Mouse (Mus musculus): Measurements from ENCODE around the gene Ushbp1.
A peak's percentile ranks its signal among the peaks of the same experiment; 100 is the strongest.
"Not testable (repeated sequence)": the region's sequence is repeated elsewhere in the genome, so short reads cannot be mapped to it uniquely, and the experiment has no call there.

Gene Ushbp1

DNA sequence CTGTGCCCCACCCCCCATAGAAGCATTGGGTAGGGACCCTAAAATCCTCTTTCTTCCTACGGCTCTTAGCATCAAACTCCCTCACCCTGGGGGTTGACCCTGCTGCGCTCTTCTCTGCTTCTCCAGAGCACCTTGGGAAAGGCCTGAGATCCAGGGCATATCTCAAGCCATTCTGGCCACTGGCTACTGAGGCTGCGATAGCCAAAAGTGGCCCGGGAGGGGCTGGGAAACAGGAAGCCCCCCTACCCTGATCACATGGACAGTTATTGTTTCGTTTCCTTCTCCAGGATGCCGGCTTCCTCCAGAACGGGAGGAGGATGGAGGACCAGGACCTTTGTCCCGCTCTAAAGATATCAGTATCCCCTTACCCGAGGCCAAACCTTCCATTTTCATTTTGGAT lies at the start of gene Ushbp1:
Gene Ushbp1, minus strand, starts transcription at position 174 of the 400 bp plus-strand sequence.
- DNase-seq (ENCODE audit: low spot score) = no peak

- no peak for DNase-seq (ENCODE audit: low spot score)
These were observed 49.5 kb upstream of the Ushbp1 start for GRCm38 (mm10) chr8:71445096-71445495.

DNA sequence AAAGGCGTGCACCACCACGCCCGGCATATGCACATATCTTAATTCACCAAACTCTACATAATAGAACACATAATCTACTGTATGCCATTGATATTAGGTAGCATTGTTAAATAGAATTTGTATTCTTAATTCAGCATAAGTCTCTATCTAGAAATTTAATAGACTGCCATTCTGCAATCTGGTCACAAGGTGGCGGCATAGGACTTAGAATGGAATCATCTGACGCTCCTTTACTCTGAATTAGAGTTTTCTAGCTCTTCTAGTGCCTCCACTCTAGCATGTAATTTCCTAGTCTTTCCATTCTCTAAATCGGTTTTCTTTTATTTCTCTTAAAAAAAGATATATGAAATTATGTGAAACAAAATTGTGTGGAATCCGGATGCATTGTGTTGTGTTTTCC lies 45.8 kb upstream of the Ushbp1 start:
- peak; percentile 56 for DNase-seq (ENCODE audit: low spot score)

DNA sequence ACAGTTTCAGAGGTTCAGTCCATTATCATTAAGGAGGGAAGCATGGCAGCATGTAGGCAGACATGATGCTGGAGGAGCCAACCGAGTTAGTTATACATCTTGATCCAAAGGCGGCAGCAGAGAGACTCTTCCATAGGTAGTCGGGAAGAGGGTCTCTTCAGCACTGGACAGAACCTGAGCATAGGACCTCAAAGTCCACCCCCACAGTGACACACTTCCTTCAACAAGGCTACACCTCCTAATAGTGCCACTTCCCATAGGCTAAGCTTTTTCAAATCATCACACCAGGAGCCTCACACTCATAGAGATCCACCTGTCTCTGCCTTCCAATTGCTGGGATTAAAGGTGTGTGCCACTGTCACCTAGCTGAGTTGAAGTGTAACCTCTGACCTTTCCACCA lies 41.4 kb upstream of the Ushbp1 start:
- DNase-seq (ENCODE audit: low spot score) = no peak

DNA sequence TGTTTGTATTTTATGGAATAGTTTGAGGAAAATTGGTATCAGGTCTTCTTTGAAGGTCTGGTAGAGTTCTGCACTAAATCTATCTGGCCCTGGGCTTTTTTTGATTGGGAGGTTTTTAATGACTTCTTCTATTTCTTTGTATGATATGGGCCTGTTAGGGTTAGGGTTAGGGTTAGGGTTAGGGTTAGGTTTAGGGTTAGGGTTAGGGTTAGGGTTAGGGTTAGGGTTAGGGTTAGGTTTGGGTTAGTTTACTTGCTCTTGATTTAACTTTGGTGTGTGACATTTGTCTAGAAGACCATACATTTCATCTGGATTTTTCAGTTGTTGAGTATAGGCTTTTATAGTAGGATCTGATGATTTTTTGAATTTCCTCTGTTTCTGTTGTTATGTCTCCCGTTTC lies 37.3 kb upstream of the Ushbp1 start:
- not testable (repeated sequence) for DNase-seq (ENCODE audit: low spot score)

- no peak for DNase-seq (ENCODE audit: low spot score)
These were observed 26.5 kb upstream of the Ushbp1 start for GRCm38 (mm10) chr8:71422121-71422520.

DNA sequence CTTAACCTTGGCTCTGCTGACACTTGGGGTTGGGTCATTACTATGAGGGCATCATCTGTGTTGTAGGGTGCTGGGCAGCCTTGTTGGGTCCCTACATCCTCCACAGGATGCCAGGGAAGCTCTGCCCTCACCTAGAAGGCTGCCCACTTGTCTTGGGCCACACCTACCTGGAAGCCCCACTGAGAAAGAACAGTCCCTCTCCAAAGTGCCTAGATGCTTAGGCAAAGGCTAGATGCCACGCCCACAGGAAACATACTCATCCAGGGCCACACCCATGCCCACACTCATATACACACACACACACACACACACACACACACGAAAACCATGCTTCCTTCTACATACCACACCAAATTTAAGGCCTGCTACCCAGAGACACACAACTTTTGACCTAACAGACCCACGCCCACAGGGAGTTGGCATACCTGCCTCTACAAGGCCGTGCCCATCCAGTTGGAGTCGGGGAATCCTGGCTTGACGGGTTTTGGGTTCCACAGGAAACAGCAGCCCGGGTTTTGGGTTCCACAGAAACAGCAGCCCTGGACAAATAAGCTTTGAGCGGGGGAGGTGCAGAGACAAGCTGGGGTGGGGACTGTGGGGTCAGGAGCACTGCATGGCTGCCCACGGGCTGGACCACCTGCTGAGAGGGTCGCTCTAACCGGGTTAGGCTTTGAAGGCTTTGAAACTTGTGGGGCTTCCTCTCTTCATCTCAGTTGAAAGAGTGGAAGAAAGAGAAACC lies 16.1 kb upstream of the Ushbp1 start:
- no peak for DNase-seq (ENCODE audit: low spot score)

DNA sequence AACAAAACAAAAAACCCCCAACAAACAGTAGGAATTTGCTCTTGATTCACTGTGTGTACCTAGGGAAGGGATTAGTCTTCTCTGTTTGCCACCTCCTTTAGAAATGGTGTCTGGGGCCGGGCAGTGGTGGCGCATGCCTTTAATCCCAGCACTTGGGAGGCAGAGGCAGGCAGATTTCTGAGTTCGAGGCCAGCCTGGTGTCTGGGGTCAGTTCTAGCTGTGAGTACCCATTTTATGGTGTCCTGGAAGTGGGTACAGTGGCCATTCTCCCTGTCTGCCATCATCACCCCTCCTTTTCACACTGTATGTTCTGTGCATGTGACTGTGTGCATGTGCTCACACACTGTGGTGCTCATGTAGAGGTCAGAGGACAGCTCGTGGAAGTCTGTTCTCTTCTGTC lies 12.6 kb upstream of the Ushbp1 start:
- no peak for DNase-seq (ENCODE audit: low spot score)

DNA sequence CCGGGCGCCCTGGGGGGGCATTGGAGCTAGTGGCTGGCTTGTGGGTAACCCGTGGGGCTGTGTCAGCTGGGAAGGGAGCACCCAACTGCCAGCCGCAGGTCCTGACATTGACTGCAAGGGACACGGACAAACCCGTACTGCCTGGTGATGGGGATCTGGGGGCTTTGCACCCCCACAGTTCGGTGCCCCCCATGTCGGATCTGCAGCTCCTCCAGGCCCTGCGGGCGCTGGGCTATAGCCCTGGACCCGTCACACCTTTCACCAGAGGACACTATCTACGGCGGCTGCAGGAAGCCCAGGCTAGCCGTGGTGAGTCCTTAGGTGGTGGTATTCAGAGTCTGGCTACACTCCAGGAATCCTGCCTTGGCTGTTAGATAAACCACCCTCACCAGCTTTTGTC lies 11.8 kb upstream of the Ushbp1 start:
- no peak for DNase-seq (ENCODE audit: low spot score)

GRCm38 (mm10) chr8:71406099-71407015 lies 10.8 kb upstream of the Ushbp1 start:
- DNase-seq (ENCODE audit: low spot score) = peak; percentile 50

GRCm38 (mm10) chr8:71405401-71406098 lies 9.9 kb upstream of the Ushbp1 start, which contains the start of gene Ankle1:
TSS of gene Ankle1 (plus strand) at chr8:71406010.
- peak; percentile 97 for DNase-seq (ENCODE audit: low spot score)

- no peak for DNase-seq (ENCODE audit: low spot score)
These were observed 9.3 kb upstream of the Ushbp1 start for GRCm38 (mm10) chr8:71404951-71405351.

- no peak for DNase-seq (ENCODE audit: low spot score)
These were observed 8.4 kb upstream of the Ushbp1 start for GRCm38 (mm10) chr8:71404011-71404410.

GRCm38 (mm10) chr8:71403107-71403885 lies 7.7 kb upstream of the Ushbp1 start:
- DNase-seq (ENCODE audit: low spot score) = no peak

DNA sequence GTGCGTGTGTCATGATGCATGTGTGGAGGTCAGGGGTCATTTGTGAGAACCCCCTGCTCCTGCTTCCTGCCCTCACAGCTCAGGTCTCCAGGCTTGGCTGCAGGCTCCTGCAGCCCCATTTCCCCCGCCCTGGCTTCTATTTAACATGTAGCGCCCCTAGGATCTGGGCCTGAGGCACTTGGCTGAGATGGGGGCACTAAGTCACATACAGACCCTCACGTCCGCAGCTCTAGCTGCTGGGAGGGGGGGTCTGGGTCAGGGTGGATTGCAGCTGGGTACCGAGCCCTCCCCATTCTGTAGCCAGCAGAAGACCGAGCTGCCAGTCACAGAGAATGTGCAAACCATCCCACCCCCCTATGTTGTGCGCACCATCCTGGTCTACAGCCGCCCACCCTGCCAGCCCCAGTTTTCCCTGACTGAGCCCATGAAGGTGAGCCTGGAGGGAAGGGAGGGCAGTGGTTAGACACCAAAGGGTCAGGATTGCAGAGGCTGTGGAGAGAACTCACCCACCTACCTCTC lies 6.9 kb upstream of the Ushbp1 start:
- DNase-seq (ENCODE audit: low spot score) = no peak

- DNase-seq (ENCODE audit: low spot score) = no peak
These were observed 5.9 kb upstream of the Ushbp1 start for GRCm38 (mm10) chr8:71401454-71401853.

DNA sequence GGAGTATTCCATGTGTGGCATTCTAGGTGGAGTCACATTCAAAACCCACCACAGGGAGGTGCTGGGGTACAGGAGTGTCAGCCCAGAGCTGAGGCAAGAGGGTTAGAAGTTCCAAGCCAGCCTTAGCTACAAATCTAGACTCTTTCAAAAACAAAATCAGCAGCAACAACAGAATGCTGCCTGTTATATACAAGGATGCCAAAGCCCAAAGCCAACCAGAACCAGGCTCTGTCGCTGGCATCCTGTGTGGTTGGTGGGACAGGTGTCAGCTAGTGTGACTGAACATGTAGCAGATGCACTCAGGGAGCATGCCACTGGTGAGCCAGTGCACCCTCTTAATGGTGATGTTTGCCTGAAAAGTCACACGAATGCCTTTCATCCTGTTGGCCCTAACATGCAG lies 5.2 kb upstream of the Ushbp1 start:
- DNase-seq (ENCODE audit: low spot score) = no peak

GRCm38 (mm10) chr8:71397701-71398100 lies 2.1 kb upstream of the Ushbp1 start:
- no peak for DNase-seq (ENCODE audit: low spot score)

GRCm38 (mm10) chr8:71396639-71397305 lies 1.2 kb upstream of the Ushbp1 start, which contains the start of gene Babam1:
TSS of gene Babam1 (plus strand) at chr8:71396861.
- peak; percentile 78 for DNase-seq (ENCODE audit: low spot score)

DNA sequence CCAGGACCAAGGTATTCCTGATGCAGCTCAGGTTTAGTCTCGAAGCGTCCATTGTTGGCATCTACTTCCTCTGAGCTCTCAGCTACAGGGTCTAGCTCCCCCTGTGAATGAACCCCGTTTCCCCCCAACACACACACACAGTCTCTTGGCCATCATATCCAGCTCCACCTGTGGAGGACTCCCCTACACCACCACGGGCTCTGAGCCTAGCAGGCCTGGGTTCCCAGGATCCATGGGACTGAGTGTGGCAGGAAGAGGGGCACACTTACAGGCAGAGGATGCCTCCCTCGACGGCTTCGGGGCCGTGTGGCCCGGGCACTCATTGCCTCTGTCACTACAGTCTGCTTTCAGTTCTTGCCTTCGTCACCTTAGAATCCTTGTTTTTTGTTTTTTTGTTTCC lies 531 bp downstream of the Ushbp1 start:
- no peak for DNase-seq (ENCODE audit: low spot score)

GRCm38 (mm10) chr8:71394481-71394880 lies 1.1 kb downstream of the Ushbp1 start:
- no peak for DNase-seq (ENCODE audit: low spot score)
